Mouse (Mus musculus): ENCODE measurements around the gene Runx2.

Gene Runx2

DNA sequence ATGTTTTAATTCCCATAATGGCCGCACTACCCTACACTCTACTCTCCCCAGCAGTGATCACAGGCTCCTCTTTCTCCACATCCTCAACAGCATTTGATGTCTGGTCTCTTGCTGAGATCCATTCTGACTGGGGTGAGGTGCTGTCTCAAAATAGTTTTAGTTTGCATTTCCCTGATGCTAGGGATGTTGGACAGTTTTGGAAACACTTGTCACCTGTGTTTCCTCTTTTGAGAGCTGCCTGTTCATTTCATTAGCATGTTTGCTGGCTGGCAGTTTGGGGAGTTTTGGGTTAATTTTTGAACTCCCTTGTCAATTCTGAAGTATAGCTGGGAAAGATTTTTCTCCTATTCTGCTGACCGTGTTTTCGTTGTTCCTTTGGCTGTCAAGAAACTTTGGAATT is 340.3 kb downstream of the Runx2 start:
- in situ Hi-C loops (cut with MseI, MboI) = loop anchor here in 1 of 2 experiments (25.0 kb wide), 1 partner anchor 263 kb away; no protein-coding TSS in a partner anchor

DNA sequence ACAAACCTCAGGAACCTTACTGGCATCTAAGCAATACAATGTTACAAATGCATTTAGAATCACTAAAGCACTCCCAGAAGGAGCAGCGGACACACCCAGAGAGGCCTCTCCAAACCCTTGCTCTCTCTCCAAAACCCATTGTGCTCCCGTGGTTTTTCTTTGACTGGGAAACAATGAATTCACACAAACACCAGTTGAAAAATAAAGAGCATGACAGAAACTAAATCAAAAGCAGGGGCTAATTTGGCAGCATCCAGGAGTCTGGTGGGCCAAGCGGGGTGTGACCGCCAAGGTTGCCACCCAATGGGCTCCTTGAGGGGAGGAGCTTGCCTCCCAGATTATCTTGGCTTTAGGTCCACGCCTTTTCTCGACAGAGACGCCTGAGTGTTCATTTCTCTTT is 341.9 kb downstream of the Runx2 start:
- in situ Hi-C loops (cut with MseI, MboI) = loop anchor here in 1 of 2 experiments (25.0 kb wide), 1 partner anchor 265 kb away; no protein-coding TSS in a partner anchor

- in situ Hi-C loops (cut with MseI, MboI) = loop anchor here in 1 of 2 experiments (25.0 kb wide), 1 partner anchor 274 kb away; no protein-coding TSS in a partner anchor
Observed at GRCm38 (mm10) chr17:44463679-44464078, 350.9 kb downstream of the Runx2 start.

- in situ Hi-C loops (cut with MseI, MboI) = loop anchor here in 1 of 2 experiments (25.0 kb wide), 1 partner anchor 277 kb away; no protein-coding TSS in a partner anchor
Observed at GRCm38 (mm10) chr17:44460156-44460555, 354.4 kb downstream of the Runx2 start.

GRCm38 (mm10) chr17:44459029-44459428 is 355.6 kb downstream of the Runx2 start:
- in situ Hi-C loops (cut with MseI, MboI) = loop anchor here in 1 of 2 experiments (25.0 kb wide), 1 partner anchor 278 kb away; no protein-coding TSS in a partner anchor

DNA sequence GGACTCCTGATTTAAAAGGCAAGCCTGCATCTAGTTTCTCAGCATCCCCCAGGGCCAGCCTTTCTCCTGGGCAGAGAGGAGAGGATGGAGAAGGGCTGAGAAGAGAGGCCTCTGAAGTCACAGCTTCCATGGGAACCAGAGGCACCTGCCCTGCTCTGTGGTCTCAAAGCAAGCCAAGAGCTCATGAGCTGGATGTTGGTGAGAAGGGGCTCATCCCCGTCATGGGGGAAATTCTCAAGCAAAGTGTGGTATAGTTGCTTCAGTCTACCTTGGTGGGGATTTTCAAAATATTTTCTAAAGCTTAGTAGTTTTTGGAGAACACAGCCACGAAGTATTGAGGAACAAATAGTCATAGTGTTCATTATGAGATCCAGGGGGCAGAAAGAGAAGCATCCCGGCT is 357.9 kb downstream of the Runx2 start:
- in situ Hi-C loops (cut with MseI, MboI) = loop anchor here in 1 of 2 experiments (25.0 kb wide), 1 partner anchor 281 kb away; no protein-coding TSS in a partner anchor

- in situ Hi-C loops (cut with MseI, MboI) = loop anchor here in 1 of 2 experiments (25.0 kb wide), 1 partner anchor 281 kb away; no protein-coding TSS in a partner anchor
Observed at GRCm38 (mm10) chr17:44455681-44456600, 358.7 kb downstream of the Runx2 start.

GRCm38 (mm10) chr17:44449915-44450471 is 364.6 kb downstream of the Runx2 start:
- in situ Hi-C loops (cut with MseI, MboI) = loop anchor here in 1 of 2 experiments (25.0 kb wide), 1 partner anchor 287 kb away; no protein-coding TSS in a partner anchor
